Mouse (Mus musculus) megakaryocyte-erythroid progenitor cell, adult 5-6 weeks (primary cell): ENCODE data around the gene Rnf208. TPM values are rescaled to one million over a fixed set of nuclear protein-coding genes. Genes with fewer than 3 reads are reported as not detected.
A peak's percentile ranks its signal among the peaks of the same experiment; 100 is the strongest.

Experiments
- ATAC-seq: replicated peaks from 2 replicates; pipeline ENCODE4 v1.8.0; 2016; ENCODE audit warnings: mild to moderate bottlenecking, inconsistent platforms; ENCODE audit not compliant: severe bottlenecking, poor library complexity, low FRiP score, low TSS enrichment
- total RNA-seq, 2 experiments: library from RNA; stranded (forward) in 1 of 2; stranded (reverse) in 1 of 2; fragments of 200-1000, 215-1000 nt in 1 of 2; fragments of >200 nt in 1 of 2; fragmentation: Nextera tagmentation in 1 of 2; gene quantifications; 2 replicates each; pipeline ENCODE4 v1.2.3; 2014 to 2017

Gene Rnf208
- total RNA-seq, 2 experiments from 2014 or later: 10.2 TPM; not detected in 1

- ATAC-seq: no peak
Measured at GRCm38 (mm10) chr2:25267241-25267640, 25.2 kb downstream of the Rnf208 start.

- no peak for ATAC-seq
Measured at GRCm38 (mm10) chr2:25267746-25268309, 25.8 kb downstream of the Rnf208 start.

DNA sequence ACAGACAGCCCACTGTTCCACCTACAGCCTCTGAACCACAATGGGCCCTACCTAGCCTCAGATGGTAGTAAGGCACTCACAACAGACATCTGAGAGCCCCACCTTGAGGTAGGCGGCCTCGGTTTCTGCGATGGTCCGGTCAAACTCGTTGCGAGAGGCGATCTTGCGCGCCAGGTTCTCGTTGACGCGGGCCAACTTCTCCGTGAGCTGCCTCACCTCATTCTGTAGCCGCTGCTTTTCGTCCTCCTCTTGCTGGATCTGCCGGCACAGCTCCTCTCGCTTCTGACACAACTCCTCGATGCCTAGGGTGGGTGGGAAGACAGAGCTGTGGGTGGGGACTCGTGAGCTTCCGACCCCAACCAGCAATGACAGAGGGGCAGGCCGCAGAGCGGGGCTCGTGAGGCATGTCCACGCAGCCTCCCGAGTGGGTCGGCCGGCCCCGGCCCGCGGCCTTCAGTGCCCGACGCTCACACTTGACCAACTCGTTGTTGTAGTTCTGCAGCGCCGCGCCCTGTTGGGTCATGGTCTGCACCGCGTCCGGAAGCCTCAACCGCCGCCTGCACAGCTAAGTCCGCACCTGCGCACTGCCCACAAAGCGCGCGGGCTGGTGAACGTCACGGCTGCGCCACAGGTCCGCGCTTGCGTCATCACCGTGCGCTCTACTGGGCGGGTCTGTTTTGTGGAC is 29.9 kb downstream of the Rnf208 start, which contains the start of the genes Ssna1 and Anapc2:
Gene Ssna1 (minus strand): TSS at position 612 of the 685 bp plus-strand sequence.
Gene Anapc2 (plus strand): TSS at position 652 of the 685 bp plus-strand sequence.
- ATAC-seq: peak; percentile 87

DNA sequence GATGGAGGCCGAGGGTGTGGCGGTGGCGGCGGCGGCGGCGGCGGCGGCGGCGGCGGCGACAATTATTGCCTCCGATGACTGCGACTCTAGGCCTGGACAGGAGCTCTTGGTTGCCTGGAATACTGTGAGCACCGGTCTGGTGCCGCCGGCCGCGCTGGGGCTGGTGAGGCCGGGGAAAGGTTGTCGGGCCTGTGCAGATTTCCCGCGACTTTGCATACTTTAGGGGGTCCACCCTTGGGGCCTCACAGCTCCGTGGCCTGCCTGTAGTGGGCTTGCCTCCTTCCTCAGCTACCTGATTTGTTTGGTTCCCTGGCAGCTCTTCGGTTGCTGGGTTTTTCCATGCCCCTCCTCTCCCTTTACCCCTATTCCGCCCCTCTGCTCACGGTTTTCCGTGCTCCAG is 30.5 kb downstream of the Rnf208 start:
- no peak for ATAC-seq

- no peak for ATAC-seq
Measured at GRCm38 (mm10) chr2:25273010-25273409, 31.0 kb downstream of the Rnf208 start.

DNA sequence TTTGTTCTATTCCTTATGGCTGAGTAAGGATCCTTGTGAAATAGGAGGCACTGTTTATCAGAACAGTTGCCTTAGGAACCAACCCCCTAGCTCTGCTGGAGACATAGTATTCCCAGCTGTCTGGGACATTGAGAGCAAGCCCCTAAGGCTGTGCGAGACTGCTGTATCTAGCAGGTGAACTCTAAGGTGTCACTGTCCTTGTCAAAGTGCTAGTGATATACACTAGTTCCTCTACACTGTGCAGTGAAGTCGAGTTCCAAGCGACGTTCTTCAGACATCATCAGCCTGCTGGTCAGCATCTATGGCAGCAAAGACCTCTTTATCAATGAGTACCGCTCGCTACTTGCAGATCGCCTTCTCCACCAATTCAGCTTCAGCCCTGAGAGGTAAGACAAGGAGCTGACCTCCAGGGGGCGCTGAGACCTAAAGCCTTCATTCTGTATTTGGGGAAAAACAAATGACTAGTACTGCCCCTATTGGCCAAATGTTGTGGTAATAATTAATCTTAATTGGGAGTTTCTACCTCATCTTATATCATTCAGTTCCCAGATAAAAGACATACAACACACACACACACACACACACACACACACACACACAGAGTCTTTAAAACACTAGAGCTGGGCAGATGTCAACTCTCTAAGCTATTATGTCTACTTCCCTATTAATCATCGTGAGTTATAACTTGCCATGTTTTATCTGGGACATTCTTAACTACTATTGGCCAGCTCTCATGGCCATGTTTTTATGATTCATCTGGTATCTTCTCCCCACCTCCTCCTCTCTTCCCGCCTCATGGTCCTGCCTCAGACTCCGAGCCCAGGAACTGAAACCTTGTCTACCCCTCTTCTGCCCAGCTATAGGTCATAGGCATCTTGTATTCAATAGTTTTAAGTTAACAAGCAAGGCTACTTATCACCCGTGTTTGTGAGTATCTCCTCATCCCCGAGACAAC is 37.1 kb downstream of the Rnf208 start:
- ATAC-seq: peak; percentile 95

GRCm38 (mm10) chr2:25285551-25285950 is 43.5 kb downstream of the Rnf208 start:
- ATAC-seq: no peak

DNA sequence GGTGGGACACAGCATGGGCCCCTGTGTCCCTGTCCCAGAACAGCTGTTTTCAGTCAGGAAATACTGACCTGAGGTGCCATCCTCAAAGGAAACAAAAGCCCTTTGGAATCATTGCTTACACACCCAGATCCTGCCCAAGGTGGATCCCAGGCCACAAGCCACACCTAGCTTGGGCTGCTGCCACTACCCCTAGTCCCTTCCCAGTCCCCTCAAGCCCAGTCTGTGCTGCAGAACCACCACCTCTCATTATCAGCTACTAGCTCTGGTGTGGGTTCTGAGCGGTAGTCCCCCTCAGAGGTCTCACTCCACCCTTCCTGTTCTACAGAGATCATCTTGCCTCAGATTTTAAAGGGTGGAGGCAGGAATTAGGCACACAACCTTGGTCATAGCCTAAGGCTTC is 44.3 kb downstream of the Rnf208 start:
- peak; percentile 59 for ATAC-seq

DNA sequence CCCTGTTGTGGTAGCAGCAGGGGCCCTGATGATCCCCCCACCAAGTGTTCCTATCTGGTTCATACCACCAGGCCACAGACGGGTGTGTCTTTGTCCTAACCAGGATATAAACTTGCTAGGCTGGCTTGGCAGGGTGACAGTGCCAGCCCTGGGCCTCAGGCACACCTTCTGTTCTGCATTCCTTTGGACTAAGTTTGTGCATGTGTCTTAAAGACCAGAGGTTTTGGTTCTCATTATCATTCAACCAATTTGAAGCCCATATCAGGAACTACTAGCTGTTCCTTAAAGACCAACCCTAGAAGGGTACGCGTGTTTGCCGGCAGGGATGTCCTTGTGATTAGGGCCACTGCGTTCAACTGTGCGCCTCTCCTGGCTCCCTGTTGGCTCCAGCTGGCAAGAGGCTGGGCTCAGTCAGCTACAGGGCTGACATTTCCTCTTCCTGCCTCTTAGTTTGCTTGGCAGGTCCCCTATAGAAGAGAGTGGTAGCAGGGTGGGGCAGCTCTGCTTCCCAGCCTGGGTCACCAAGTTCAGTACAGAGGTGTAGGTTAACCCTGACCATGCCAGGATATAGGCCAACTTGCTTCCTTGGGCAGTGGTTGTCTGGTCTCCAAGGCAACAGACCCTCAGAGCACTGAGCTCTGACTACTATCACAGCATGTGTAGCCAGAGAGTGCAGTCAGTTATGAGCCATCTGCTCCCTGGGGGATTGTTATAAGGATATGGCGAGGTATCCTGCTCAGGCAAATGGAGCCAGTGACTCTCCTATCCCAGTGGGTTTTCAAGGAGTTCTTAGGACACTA is 45.0 kb downstream of the Rnf208 start:
- ATAC-seq: peak; percentile 76

GRCm38 (mm10) chr2:25287927-25288649 is 46.0 kb downstream of the Rnf208 start, which contains the start of gene Tmem210:
Gene Tmem210, plus strand, starts transcription at chr2:25288145.
- no peak for ATAC-seq

GRCm38 (mm10) chr2:25288734-25289345 is 46.8 kb downstream of the Rnf208 start:
- ATAC-seq: no peak

- ATAC-seq: no peak
Measured at GRCm38 (mm10) chr2:25289651-25290050, 47.6 kb downstream of the Rnf208 start, which contains the start of gene Lrrc26. Gene Lrrc26, plus strand, starts transcription at chr2:25289915.

- ATAC-seq: no peak
Measured at GRCm38 (mm10) chr2:25290101-25290815, 48.2 kb downstream of the Rnf208 start.

DNA sequence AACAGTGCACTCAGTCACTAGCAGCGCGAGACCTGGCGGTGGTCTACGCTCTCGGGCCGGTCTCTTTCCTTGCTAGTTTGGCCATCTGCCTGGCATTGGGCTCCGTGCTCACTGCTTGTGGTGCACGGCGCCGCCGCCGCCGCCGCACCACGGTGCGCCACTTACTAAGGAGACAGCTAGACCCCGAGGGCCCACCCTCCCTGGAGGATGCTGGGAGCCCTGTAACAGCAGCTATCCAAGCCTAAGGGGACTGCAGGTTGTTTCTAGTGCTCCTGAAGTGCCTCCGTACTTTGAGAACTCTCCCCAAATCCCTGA is 48.7 kb downstream of the Rnf208 start:
- no peak for ATAC-seq

DNA sequence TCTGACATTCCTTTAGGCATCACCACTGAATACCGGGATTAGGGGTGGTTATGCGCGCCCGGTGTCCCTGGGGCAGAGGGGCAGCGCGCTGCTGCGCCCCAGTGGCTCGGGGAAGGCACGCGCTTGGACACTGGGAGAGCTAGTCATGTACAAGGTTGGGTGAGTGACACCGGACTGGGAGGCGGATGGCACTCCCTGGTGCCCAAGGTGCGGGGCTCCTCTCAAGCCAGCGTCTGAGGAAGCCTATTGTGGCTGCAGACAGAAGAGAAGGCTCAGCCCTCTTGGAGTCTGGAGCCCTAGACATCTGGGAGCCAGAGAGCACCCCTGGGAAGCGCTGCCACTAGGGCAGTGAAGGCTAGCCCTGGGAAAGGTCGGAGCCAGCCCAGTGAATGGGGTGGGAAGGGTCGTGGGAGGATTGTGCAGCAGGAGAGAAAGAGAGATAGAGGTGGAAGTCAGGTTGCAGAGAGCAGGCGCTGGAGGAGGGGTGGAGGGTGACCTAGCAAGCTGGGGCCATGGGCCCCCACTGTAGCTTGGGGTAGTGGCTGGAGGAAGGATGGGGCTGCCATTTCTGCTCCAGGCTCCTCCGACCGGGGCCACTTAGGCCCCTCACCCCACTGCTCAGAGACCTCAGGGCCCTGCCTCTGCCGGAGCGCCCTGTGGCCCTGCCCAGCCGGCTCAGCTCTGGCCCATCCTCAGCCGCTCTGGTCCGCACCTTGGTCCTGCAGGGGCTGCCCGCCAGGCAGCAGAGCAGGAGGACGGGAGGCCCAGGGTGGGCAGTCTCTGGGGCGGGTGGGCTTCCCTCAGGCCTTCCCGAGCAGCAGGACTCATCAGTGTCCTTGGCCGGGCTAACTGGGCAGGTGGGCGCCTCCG is 49.4 kb downstream of the Rnf208 start:
- ATAC-seq: no peak

- ATAC-seq: no peak
Measured at GRCm38 (mm10) chr2:25292054-25292544, 50.0 kb downstream of the Rnf208 start.

GRCm38 (mm10) chr2:25292856-25293255 is 50.8 kb downstream of the Rnf208 start:
- peak; percentile 48; the same call in 1 of the 2 replicates for ATAC-seq
